Mouse (Mus musculus) B cell, adult 2 months (primary cell): ENCODE data around the gene Paqr9.

Experiments used
- DNase-seq, 2 experiments: peaks; one replicate each; pipeline ENCODE4 v3.0.0; 2022

Paqr9 gene

DNA sequence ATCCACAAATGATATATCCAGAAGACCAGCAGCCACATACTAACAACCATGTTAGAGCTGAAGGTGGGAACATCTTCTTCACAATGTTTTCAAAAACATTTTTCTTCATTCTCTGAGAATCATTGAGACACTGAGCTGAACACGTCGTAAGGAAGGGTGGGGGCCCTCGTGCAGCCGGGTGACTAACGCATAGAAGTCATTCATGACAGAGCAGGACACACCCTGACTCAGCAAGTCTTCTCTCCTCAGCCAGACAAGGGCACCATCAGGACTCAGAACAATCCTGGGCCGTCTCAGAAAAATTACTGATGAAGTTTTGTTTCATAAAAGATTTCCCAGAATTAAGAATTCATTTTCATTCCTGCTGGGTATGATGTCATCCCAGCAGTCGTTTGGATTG lies 12.8 kb upstream of the Paqr9 start:
- no peak for DNase-seq

DNA sequence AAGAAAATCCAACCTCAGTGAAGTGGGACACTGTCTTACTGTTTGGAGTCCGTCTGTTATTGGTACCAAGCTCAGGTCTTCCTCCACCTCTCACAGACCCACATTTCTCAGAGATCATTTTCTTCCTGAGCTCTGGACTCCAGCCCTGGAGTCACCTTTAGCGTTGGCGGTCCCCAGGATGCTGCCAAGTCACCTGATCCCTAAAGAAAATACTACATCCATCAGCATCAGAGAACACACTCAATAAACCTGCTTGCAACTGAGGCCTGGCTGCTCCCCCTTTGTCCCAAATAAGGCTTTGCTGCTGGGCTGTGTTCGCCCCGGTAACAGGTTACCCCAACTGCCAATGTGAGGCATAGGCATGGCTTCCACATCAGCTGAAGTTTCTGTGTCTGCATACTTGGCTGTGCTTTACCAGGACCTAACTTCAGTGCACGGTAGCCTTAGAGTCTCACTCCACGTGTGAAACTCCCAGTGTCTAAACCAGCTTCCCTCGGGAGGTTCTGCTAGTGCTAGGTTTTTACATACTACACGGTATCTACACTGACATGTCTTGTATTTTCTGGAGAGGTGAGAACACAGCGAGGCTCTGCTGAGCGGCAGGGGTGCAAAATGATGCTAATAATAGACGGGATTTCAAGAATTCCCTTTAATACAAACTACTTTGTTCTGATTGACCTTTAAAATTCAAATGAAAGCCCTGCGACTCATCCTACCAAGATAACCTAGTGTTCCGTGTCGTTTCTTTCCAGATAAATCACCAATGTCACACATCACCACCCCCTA lies 9.6 kb upstream of the Paqr9 start:
- DNase-seq, result no peak

DNA sequence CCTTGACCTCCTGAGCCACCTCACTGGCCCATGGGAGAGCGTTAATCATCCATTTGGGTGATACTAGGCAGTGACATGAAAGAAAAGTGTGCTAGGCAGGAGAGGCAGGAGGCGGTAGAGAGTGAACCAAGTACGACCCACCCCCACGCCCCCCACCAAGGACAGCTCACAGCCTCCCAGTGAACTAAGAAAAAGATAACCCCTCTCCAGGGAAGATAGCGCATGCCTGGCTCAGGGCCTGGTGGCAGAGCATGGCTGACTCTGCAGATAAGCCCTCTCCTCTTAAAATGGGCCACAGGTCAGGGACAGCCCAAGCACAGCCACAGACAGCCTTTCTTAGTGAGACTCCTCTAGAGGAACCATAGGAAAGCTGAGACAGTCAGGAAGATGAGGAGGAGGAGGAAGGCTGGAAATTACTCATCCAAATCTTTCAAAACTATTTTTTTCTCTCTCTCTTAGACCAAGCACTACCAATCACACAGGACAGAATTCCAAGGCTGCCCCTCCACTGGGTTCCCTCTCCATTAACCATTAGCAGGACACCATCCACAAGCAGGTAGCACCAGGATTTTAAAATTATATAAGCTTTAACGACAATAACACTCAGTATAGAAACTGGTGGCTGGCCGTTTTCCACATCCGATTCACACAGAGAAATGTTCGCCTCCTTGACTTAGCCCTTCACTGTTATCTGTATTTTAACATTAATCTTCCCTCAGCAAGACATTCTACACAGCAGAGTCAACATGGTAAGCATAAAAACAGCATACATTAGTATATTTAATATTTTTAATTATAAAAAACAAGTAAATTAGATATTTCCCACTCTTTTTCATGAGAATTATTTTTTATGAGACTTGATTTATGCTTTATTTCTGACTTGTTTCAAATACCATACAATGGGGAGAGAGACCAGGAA lies 8.3 kb upstream of the Paqr9 start:
- DNase-seq, result no peak

DNA sequence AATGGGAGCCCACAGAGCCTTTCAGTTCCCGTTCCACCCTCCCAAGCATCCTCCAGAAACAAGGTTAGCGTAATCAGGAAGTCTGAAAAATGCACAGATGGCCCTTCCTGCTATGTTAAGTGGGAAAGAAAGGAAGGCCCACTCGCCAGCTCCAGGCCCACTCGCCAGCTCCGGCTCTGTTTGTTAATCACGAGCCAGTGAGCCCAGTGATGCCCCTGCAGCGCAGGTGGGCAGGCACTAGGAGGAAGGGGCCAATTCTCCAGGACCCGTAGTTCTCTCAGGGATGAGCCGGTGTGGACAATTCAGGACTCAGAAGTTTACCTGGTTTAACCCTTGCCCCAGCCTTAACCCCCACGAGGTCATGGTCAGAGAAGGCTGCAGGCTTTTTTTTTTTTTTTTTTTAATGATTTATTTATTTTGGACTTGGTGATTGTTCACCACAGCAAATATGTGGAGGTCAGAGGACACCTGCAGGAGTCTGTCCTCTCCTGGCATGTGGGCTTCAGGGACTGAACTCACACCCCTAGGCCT lies 7.2 kb upstream of the Paqr9 start:
- no peak for DNase-seq

DNA sequence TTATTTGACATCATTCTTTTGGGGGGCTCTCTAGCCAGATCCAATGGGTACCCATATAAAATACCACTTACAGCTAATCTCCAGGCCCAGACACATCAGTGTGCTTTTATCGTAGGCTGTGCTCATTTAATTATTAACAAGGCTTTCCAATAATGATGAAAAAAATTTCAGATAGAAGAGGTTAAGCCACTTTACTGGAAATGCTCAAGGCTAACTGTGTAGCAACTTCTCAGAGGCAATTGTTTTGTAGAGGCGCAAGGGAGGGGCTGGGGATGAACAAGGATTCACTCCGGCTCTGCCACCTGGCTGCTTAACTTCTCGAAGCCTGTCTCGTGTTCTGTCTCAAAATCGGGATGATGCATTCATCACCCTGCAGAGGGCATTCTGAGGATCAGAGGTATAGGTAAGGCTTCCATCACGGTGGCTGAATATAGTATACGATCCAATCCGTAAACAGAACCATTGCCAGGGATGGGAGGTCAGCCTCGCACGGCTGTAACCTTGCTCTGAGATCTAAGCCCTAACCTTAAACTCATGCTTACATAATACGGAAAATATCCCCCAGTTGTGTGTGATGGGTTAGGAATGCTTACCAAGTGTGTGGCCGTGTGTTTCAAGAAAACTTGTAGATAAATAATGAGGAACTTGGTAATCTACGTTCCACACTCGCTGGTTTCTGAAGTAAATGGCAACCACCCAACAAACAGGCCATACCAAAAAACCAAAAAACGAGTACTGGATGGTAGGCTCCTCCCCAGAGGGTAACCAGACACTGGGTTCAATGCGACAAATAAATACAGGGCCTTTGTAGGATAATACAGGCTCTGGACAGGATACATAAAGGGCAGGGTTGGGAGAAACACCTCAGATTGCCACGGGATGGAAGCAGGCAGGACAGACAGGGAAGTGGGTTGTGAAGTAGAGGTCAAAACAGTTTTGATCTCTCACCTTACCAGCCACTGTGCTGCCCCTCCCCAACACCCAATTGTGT lies 4.9 kb upstream of the Paqr9 start:
- DNase-seq, result no peak

DNA sequence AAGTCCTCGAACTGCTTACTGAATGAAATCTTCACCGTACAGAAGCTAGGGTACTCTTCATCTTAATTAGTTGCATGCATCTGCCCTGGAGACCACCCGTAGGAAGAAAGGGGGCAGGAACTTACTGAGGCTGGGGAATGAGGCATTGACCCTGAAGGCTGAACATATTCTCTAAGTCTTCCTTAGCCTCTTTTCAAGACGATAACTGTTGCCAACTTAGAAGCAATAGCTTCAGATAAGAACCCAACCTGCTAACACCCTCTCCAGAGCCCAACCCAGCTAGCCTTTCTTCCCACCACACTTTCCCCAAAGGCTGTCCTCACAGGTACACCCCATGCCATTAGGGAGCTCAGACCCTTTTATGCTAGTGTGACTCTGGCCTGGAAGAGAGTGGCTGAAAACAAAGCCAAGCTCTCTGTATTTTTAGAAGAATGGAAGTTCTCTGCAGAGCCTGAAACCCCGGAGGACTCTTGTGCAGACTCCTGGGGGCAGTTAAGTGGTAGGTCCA lies 4.2 kb upstream of the Paqr9 start:
- DNase-seq, result no peak

GRCm38 (mm10) chr9:95556067-95556512 lies 3.4 kb upstream of the Paqr9 start:
- no peak for DNase-seq

DNA sequence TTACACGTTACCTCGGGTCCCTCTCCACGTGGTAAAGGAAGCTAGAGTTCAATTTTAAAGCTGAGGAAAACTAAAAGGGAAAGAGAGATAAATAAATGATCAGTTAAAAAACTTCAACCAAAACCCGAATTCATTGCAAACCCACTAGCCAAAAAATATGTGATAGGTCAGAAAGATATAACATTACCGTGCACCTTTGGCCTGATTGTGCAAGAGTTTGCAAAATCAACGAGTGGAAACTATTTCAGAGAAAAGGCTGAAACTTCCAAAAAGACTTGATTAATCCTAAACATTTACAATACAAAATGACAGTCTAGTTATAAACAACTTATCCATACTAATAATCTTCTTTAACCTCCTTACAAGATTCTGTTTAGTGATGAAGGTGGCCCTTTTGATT lies 1.7 kb upstream of the Paqr9 start:
- no peak for DNase-seq

GRCm38 (mm10) chr9:95558726-95559058 lies 765 bp upstream of the Paqr9 start:
- no peak for DNase-seq

DNA sequence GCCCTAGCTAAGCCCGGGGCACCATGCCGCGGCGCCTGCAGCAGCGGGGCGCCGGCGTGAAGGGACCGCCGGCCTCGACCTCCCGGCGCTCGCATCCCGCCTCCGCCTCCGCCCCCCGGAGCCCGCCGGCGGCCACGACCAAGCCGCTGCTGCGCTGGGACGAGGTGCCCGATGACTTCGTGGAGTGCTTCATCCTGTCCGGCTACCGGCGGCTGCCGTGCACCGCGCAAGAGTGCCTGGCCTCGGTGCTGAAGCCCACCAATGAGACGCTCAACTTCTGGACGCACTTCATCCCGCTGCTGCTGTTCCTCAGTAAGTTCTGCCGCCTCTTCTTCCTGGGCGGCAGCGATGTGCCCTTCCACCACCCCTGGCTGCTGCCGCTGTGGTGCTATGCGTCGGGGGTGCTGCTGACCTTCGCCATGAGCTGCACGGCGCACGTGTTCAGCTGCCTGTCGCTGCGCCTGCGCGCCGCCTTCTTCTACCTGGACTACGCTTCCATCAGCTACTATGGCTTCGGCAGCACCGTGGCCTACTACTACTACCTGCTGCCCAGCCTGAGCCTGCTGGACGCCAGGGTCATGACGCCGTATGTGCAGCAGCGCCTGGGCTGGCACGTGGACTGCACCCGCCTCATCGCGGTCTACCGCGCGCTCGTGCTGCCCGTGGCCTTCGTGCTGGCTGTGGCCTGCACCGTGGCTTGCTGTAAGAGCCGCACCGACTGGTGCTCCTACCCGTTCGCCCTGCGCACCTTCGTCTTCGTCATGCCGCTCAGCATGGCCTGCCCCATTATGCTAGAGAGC lies 679 bp downstream of the Paqr9 start:
- no peak for DNase-seq

GRCm38 (mm10) chr9:95564047-95564446 lies 4.6 kb downstream of the Paqr9 start:
- no peak for DNase-seq

GRCm38 (mm10) chr9:95566394-95566793 lies 6.9 kb downstream of the Paqr9 start:
- DNase-seq, result no peak

GRCm38 (mm10) chr9:95566931-95567330 lies 7.5 kb downstream of the Paqr9 start:
- DNase-seq, result no peak

DNA sequence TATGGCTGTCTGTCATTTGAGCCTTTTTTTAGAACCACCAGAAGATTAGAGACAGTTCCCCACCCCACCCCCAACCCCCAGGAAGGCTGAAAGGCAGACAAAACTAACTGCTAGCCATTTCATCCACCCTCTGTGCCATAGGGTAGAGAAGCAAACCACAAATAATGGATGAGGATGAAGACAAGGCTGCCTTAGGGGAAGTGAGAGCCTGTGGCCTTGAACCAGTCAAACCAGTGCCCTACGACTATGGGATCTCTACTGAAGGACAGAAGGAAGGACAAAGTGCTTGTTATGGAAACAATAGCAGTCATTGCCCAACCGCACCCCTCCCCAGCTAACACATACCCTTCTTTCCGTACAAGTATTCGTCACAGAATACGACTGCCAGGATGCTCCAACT lies 9.8 kb downstream of the Paqr9 start:
- no peak for DNase-seq

DNA sequence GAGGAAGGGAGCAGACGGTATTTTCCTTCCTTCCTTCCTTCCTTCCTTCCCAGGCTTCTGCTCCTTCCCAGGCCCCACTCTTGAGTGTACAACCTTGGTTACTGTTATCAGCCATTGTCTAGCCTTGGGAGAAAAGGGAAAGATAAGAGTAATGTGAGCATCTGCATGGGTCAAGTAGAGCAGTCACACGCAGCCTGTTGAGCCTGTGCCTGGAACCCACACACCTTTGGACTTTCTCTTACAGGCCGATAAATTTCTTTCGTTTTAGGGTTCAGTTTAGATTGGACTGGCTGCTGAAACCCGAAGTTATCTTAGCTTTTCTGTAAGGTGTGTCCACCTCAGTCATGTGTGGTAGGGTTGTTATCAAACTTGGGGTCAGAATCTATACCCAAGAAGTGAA lies 10.5 kb downstream of the Paqr9 start:
- DNase-seq, result no peak

DNA sequence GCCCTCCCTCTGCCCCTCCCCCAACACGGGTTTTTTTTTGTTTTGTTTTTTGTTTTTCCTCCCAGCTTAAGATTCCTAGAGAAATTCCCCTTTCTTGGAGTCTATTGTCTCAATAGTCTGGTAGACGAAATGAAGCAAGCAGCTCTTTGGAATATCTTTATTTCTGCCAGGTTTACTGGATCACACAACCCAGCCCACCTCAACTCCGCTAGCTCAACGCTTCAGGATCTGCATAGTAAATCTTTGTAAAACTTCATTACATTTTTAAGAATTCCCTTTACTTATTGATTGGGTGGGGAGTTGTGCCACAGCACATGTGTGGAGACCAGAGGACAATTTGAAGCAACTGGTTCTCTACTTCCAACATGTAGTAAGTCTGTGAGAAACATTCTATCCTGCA lies 11.1 kb downstream of the Paqr9 start:
- no peak for DNase-seq

GRCm38 (mm10) chr9:95571494-95571893 lies 12.0 kb downstream of the Paqr9 start:
- DNase-seq, result no peak

DNA sequence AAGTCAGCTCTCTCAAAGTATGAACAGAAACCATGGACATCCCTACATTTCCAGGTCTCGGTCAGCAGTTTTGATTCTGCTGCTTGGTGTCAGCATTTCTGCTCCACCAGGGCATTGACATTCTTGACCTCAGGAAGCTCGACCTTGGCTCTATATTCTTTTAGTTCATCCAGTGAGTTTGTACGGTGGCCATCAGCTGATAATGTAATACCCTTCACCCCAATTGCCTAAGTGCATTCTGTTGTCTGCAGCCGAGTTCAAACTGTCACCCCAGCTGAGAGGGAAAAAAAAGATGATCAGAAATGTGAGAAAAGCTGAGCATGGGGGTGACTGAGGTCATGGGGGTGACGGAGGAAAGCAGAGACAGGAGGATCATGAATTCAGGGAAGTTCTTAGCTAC lies 13.1 kb downstream of the Paqr9 start:
- DNase-seq, result no peak

DNA sequence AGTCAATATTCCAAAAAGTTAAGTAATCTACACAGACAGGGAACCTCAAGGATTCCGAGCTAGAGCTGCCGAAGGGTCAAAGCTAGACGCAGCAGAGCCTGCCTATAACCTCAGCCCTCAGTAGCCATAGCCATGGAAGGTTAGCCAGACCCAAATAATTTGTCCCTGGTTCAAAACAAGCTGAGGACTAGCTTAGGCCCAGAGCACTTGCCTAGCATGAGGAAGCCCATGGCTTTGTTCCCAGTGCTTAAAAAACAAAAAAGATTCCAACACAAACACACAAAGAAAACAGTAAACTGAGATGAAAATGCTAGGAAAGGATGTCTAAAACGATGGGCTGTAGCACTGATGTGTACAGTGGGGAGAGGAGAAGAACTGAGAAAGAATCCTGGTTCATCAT lies 14.7 kb downstream of the Paqr9 start:
- no peak for DNase-seq

DNA sequence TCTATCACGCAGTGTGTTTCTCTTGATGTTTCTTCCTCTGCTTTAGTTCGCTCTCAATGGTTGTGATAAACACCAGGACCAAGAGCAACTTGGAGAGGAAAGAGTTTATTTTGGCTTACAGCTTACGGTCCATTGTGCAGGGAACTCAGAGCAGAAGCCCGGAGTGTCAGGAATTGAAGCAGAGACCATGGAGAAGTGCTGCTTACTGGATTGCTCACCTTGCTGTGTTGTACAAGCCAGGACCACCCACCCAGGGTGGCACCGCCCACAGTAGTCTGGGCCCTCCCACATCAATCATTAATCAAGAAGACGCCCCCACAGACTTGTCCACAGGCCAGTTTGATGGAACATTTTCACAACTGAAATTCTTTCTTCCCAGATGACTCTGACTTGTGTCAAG lies 18.0 kb downstream of the Paqr9 start:
- no peak for DNase-seq

- no peak for DNase-seq
Measured at GRCm38 (mm10) chr9:95578366-95578895, 19.0 kb downstream of the Paqr9 start.
